Mouse (Mus musculus): ENCODE measurements around the gene Rtel1.
"Not testable (repeated sequence)": the region's sequence is repeated elsewhere in the genome, so short reads cannot be mapped to it uniquely, and the experiment has no call there.

GRCm38 (mm10) chr2:181287958-181288350 is 31.6 kb upstream of the Rtel1 start, which contains the start of gene Gmeb2:
- TF ChIP-seq CTCF (IDR thresholded peaks at IDR 0.05; ENCODE audit: low read depth, low read length); EP300 (IDR thresholded peaks at IDR 0.05; ENCODE audit: insufficient read depth, low read depth, low read length): not testable (repeated sequence)
- peak; percentile 72 for TF ChIP-seq POLR2A (IDR thresholded peaks at IDR 0.05; ENCODE audit: insufficient read depth, low read length)
